Mouse (Mus musculus): ENCODE measurements around the gene Carns1. TPM values are rescaled to one million over a fixed set of nuclear protein-coding genes. Genes with fewer than 3 reads are reported as not detected.

The Carns1 gene
- 10 to 100 TPM; 46.7 to 49.0 TPM for total RNA-seq (2021)

GRCm38 (mm10) chr19:4175368-4175947 lies at the start of gene Carns1:
Carns1 (minus strand) TSS chr19:4175479.
- peak; percentile 76 for DNase-seq

GRCm38 (mm10) chr19:4222165-4222564 lies 46.9 kb upstream of the Carns1 start:
- DNase-seq = no peak

GRCm38 (mm10) chr19:4220957-4221743 lies 45.9 kb upstream of the Carns1 start:
- DNase-seq = peak; percentile 43

- peak; percentile 44 for DNase-seq
Measured at GRCm38 (mm10) chr19:4220416-4220815, 45.1 kb upstream of the Carns1 start.

- DNase-seq = no peak
Measured at GRCm38 (mm10) chr19:4219943-4220342, 44.7 kb upstream of the Carns1 start.

GRCm38 (mm10) chr19:4218784-4219183 lies 43.5 kb upstream of the Carns1 start:
- no peak for DNase-seq

GRCm38 (mm10) chr19:4218293-4218692 lies 43.0 kb upstream of the Carns1 start:
- DNase-seq = no peak

GRCm38 (mm10) chr19:4217855-4218254 lies 42.6 kb upstream of the Carns1 start:
- DNase-seq = no peak

GRCm38 (mm10) chr19:4217140-4217539 lies 41.9 kb upstream of the Carns1 start:
- no peak for DNase-seq

GRCm38 (mm10) chr19:4216041-4216685 lies 40.9 kb upstream of the Carns1 start:
- DNase-seq = peak; percentile 69

- no peak for DNase-seq
Measured at GRCm38 (mm10) chr19:4215451-4215840, 40.2 kb upstream of the Carns1 start.

GRCm38 (mm10) chr19:4214771-4215450 lies 39.6 kb upstream of the Carns1 start:
- peak; percentile 45 for DNase-seq

- peak; percentile 56 for DNase-seq
Measured at GRCm38 (mm10) chr19:4214071-4214770, 38.9 kb upstream of the Carns1 start, which contains the start of the genes Clcf1 and AC109138.7. Clcf1 (plus strand) TSS chr19:4214238. AC109138.7 (plus strand) TSS chr19:4214357.

- no peak for DNase-seq
Measured at GRCm38 (mm10) chr19:4213524-4213974, 38.3 kb upstream of the Carns1 start.

- no peak for DNase-seq
Measured at GRCm38 (mm10) chr19:4211891-4212588, 36.8 kb upstream of the Carns1 start.

GRCm38 (mm10) chr19:4208563-4208962 lies 33.3 kb upstream of the Carns1 start:
- DNase-seq = no peak

GRCm38 (mm10) chr19:4206971-4207370 lies 31.7 kb upstream of the Carns1 start:
- DNase-seq = peak; percentile 83

- DNase-seq = no peak
Measured at GRCm38 (mm10) chr19:4204889-4205288, 29.6 kb upstream of the Carns1 start.

- no peak for DNase-seq
Measured at GRCm38 (mm10) chr19:4203604-4204326, 28.5 kb upstream of the Carns1 start.

GRCm38 (mm10) chr19:4203148-4203547 lies 27.9 kb upstream of the Carns1 start:
- DNase-seq = no peak

- no peak for DNase-seq
Measured at GRCm38 (mm10) chr19:4202149-4202548, 26.9 kb upstream of the Carns1 start.

All from heart, postnatal 4 days (tissue).